Mouse (Mus musculus) cerebellum, adult (tissue): Measurements from ENCODE around the gene Cep85l.

Experiments used
- ATAC-seq: cut with Nextera tagmentation; 2 replicates; pipeline ENCODE4 v1.9.2; 2017; ENCODE audit warnings: mild to moderate bottlenecking, moderate library complexity, mixed read lengths; ENCODE audit not compliant: insufficient number of reproducible peaks, low FRiP score, low TSS enrichment

Gene Cep85l

DNA sequence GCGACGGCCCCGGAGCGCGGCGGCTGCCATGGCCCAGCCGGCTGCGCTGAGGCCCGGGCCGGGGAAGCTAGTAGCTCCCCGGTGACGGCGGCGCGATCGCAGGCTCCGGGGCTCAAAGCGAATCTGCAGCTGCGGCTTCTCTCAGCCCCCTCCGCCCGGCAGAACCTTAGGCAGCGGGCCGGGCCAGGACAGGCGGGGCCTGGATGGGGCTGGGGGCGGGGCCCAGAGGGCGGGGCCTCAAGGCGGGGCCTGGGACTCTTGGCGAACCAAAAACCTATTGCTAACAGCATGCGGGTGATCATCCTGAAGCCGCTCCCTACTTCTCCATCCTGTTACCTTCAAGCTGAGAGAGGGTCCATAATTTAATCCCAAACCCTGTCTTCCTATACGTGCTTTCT lies at the start of gene Cep85l:
Cep85l (minus strand) TSS at position 239 of the 398 bp plus-strand sequence.
- ATAC-seq: peak; percentile 87

DNA sequence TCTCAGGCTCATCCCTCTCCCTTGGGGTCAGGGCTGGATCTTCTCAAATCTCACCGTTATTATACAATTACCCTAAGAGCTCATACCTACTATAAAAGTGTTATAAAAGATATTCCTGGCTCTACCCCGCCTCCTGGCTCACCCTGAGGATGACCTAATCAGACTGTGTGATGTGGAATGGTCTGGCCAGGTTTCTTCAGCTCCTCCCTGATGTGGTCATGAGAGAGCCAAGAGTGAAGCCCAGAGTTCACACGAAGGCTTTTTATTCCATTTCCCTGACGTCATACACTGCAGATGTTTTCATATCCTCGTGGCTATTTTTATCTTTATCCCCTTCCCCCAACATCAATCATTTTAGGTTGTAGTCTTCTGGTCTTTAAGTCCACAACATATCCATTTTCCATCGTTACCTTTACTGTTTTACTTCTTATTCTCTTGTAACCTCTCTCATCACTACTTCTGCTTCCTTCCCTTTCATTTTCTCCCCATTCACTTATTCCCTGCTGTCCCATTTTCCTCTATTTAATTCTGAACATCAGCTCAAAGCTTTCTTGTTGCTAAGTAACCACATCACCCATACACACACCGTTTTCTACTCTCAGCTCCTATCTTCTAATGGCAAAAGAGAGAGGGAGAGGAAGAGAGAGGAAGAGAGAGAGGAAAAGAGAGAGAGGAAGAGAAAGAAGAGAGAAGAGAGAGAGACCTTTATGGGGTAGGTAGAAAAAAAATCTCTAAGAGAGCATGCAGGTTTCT lies 49.1 kb upstream of the Cep85l start:
- no peak for ATAC-seq

DNA sequence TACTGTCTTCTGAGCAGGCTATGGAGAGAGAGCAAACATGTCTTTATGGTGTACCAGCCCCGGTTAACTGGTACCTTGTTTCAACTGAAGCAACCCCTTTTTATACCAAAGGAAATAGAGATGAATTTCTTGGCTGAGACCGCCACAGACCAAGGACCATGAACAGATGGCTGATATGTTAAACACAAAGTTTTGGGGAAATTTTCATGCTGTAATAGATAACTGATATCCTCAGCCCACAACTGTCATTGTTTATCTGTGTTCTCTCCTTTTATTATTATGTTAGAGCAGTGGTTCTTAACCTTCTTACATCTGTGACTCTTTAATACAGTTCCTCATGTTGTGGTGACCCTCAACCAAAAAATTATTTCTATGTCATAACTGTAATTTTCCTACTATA lies 46.8 kb upstream of the Cep85l start:
- no peak for ATAC-seq

DNA sequence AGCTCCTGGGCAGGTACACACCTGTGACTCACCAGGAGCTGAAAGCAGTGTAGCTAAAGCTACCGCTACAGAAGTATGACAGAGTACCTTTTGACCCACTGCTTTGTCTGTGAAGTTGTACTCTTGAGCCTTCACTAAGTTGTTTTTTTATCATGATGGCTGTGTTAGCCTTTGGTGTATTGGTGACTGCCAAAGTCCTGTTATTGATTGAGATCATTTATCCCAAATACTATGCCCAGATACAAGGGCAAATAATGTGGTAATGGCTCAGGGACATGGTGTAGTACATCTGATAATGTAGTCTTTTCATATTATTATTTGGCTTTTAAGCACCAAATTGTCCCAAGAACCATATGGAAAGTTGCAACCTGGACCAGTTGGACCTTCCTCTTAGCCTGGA lies 43.3 kb upstream of the Cep85l start:
- ATAC-seq: no peak

DNA sequence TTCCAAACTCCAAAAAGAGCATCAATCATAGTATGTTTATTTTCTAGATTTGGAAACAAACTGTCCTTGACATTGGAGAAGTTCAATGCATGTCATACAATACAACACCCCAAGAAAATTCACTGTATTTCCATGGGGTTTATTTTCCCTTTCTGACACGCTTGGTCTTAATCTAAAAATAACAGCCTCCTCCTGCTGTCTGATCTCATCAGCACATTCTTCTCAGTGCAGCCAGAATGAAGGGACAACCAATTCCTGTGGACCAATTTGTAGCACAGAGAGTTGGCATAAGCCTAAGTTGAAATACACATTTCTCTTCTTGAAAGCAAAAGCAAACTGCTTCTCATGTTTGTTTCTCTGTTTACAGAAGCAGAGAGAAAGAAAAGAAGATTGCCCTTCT lies 42.5 kb upstream of the Cep85l start:
- no peak for ATAC-seq

DNA sequence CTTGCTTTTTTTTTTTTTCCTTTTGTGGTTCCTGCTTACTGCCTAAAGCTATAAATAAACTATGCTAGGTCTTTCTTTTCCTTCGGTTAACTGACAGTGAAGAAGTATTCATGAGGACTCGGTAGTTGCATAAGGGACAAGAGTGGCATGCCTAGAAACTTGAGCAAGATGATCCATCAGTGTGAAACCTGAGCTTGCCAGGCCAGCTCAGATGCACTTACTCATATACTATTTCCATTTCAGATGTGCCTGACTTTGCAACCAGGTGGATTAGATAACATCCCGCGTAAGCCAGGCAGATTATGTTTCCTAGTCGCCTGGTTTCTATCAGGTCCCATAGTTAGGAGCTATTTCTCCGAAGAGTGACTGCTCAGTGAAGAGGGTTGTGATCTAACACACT lies 41.9 kb upstream of the Cep85l start:
- no peak for ATAC-seq

DNA sequence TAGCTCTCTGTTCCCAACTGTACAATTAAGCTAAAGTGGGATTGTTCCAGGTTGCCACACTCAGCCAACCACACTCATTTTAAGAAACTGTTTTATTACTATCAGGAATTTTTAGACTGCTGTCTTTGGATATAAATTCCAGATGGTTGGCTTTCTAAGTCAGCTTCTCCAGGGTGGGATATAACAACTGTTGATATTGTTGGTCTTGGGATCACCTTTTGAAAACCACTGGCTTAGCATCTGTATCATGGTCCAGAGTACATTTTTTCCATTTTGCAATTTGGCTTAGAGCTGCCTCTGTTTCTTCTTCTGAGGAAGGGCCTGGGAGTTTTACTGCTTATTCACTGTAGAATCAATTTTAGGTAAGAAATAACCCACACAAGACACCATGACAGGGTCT lies 40.3 kb upstream of the Cep85l start:
- no peak for ATAC-seq

DNA sequence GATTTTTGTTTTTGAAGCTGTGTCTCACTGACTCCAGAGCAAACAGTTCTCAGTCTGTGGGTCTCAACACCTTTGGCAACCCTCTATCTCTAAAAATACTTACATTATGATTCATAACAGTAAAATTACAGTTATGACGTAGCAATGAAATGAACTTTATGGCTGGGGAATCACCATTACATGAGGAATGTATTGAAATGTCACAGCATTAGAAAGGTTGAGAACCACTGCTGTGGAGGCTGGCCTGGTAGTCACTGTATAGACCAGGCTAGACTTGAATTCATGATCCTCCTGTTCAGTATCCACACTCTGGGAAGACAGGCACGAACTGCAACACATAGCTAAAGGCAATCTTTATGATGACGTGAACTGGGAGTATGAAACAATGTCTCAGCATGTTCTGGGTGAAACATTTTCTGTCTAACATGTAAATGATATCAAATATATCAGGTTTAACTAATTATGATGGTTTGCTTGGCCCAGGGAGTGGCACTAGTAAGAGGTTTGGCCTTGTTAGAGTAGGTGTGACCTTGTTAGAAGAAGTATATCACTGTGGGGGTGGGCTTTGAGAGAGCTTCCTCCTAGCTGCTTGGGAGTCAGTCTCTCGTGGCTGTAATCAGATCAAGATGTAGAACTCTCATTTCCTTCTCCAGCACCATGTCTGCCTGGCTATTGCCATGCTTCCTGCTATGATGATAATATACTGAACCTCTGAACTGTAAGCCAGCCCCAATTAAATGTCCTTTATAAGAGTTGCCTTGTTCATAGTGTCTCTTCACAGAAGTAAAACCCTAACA lies 39.6 kb upstream of the Cep85l start:
- no peak for ATAC-seq

DNA sequence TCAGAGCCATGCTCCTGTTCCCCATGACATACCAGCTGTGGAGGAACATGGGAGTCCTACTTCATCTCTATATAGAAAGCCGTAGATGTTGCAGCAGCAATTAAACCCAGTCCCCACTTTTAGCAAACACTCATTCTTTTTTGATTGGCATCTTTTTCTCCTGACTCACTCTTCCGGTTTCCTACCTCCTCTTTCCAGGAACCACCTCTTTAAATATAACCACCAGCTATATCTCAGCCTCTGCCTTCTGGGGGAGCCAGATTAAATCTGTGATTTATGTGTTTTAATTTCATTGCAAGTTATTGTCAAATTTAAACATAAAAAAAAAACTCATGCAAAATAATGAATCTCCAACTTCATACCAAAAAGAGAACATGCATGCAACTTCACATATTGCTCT lies 37.3 kb upstream of the Cep85l start:
- no peak for ATAC-seq

DNA sequence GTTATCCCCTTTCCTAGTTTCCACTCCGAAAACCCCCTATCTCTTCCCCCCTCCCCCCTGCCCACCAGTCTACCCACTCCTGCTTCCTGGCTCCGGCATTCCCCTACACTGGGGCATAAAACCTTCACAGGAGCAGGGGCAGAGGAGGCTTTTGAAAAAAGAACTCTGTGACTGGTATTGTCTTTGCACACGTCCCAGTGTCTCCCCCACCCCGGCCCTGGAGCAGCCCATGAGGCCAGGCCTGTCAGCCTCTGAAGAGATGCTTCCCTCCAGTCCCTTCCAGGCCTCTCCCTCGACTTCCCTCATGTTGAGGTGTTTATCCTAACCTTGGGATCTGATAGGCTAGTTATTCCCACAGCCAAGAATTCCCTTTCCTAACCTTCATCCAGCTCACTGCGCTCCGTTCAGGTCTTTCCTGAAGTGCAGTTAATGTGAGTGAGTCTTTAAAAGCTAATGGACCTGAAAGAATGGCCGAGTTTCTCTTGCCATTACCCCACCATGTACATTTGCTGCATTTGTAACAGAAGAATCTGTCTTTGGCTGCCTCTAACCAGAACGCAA lies 36.5 kb upstream of the Cep85l start:
- ATAC-seq: no peak

DNA sequence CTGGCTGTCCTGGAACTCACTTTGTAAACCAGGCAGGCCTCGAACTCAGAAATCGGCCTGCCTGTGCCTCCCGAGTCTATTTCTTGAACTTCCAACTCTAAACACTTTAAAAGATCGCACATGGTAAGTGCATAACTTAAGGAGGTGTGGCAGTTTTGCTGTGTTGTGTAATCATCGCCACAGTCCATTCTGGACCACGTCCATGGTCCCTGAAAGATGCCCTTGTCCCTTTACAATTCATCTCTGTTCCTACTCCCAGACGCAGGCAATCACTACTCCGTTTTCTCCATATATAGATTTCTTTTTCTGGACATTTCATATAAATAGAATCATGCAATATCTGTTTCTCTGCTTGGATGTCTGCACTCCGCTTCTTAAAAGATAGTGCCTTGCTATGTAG lies 35.5 kb upstream of the Cep85l start:
- ATAC-seq: no peak

DNA sequence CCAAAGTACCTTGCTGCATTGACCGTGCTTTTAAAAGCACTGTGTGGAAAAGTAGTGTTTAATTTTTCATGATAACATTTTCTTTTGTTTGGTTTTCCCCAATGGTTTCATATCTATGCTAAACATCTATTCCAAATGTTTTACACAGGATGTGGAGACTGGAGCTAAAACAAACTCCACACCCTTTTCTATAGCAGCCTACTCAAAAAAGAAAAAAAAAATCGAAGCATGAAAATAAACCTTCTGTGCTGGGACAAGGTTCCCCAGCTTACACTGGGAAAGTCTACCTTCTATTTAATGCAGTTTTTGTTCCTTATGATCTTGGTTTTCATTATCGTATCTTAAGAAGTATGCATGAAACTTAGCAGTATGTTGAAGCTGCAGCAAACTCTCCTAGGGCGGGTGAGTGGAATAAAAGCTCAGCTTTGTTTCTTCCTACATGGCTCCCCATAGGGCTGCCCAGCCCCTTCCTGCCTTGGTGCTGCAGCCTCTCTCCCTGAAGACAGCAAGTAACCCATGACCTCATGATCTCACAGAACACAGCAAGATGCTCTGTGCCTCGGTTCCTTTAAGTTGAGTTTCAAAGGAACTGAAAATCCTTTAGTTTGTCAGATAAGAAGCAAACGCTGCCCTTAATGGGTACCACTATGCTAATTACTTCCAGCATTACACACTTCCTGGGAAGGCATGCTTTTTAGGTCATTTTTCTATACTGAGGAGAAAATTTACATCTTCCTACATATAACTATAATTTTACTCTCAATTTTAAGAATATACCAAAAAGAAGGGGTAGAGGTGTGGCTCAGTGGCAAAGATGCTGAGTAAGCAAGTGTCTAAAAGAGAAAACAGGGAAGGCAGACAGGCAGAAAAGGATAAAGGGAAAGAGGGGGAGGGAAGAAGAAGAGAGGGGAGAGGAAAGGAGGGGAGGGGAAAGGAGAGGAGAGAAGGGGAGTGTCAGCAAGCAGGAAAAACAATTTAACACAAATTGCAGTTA lies 34.6 kb upstream of the Cep85l start:
- no peak for ATAC-seq

DNA sequence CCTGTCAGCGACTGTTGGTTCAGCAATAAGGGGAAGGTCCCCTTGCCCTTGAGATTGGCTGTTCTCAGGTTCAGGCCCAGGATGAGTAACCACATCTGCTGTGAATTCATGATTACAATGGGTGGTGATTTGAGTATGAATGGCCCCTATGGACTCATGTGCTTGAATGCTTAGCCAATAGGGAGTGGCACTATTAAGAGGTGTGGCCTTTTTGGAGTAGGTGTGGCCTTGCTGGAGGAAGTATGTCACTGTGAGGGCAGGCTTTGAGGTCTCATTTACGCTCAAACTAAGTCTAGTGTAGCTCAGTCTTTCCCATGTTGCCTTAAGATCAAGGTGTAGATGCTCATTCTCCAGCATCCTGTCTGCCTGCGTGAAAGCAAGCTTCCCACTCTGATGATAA lies 33.2 kb upstream of the Cep85l start:
- ATAC-seq: no peak

DNA sequence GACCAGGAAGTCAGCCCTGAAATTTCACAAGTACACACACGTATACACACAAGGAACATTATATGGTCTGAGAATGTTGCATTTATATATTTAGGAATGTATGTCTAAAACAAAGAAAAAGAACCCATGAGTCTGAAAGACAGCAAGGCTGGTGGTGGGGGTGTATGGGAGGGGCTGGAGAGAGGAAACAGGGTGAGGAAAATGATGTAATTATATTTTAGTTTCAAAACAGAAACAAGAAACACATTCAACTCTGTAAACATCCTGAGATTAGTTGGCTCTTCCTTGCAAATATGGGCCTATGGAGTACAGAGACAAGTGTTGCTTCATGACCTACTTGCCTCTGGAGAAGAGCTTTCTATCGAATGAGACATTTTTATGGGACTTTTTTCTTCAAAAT lies 32.4 kb upstream of the Cep85l start:
- ATAC-seq: no peak

DNA sequence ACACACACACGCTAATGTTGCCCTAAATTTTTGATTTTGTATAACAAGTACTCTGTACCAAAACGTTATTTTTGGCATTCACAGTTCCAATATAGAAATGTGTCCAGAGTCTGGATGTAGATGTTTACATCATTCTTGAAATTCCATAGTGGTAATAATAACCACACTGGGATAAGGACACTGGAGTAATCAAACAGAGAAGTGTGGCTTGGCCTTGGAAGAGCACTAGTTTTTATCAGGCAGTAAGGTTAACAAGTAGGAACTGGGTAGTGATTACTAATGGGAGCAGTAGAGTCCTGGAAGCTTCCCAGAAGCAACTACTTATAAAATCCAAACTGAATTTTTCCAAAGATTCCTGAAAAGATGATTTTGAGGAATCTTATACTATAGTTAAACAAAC lies 31.1 kb upstream of the Cep85l start:
- no peak for ATAC-seq

DNA sequence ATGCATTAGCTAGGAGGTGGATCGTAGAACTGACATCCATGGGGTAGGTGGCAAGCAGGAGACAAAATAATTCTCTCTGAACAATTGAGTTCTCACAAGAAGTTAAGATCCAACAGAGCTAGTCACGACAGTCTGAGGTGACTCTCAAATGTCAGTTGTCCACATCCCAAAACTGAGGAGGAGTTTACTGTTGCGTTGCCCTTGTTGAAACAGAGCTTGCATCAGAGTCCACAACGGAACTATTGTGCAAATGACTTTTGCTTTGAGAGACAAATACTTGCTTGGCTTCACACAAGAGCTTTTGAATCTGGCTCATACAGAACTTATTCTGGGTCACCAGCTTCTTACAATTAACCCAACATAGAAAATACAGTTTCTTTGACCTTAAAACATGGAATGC lies 27.7 kb upstream of the Cep85l start:
- ATAC-seq: no peak

DNA sequence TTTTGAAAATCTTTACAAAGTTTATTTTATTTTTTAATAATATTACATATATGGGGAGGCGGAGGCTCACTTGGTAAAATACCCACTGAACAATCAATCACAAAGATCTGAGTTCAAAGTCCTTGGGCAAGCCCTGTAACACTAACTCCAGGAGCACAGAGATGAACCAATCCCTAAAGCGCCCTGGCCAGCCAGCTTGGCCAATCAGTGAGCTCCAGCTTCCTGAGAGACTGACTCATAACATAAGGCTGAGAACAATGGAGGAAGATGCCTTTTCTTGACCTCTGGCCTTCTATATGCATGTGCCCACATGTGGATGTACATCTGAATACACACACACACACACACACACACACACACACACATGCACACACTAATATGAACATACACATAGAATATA lies 27.1 kb upstream of the Cep85l start:
- no peak for ATAC-seq

DNA sequence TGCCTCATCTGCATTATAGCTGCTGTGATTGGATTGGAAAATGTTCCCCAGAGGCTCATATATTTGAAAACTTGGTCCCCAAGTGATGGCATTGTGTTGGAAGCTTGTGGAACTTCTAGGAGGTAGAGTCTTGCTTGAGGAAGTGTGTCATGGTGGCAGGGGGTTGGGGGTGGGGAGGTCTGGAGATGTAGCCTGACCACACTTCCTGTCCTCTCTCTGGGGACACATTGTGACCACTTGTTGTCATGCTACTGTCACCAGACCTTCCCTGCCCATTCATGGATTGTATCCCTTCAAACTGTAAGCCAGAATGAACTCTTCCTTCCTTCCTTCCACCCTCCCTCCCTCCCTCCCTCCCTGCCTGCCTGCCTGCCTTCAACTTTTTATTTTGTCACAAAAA lies 22.5 kb upstream of the Cep85l start:
- no peak for ATAC-seq

DNA sequence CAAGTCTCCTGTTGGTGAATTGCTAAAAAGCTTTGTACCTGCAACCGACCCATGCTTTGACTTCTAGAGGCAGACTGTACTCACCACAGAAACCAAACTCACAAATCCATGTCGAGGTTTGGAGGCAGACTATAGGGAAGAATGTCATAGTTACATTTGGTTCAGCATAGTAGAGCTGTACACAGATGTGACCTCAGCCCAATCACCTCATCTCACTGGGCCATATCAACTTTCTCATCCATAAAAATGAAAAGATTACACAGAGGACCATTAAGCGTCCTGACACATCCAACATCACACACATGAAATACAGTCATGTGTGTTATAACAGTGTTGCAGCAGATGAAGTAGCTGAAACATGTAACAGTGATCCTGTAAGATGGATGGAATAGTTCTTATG lies 19.3 kb upstream of the Cep85l start:
- ATAC-seq: peak; percentile 8; the same call in 1 of the 2 replicates

DNA sequence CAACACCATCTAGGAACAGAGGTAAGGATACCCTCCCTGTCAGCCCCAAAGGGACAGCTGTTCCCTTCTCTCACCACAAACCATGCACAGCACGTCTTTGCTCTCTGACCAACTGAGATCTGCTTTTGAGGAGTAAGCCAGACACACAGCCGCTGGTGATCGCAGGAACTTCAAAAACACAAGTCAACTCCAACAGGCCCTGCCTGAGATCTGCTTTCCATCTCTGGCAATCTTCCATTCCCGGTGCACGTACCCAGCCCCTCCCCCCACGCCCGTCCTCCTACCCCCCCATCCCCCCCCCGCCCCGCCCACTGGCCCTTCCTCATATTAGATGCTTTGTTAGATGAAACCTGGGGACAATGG lies 18.8 kb upstream of the Cep85l start:
- peak; percentile 51 for ATAC-seq
